Mouse (Mus musculus): Measurements from ENCODE around the gene Akap13. TPM values are rescaled to one million over a fixed set of nuclear protein-coding genes. Genes with fewer than 3 reads are reported as not detected.

Akap13 gene
- total RNA-seq, 2 experiments from 2014 or later: 53.2 to 75.9 TPM

DNA sequence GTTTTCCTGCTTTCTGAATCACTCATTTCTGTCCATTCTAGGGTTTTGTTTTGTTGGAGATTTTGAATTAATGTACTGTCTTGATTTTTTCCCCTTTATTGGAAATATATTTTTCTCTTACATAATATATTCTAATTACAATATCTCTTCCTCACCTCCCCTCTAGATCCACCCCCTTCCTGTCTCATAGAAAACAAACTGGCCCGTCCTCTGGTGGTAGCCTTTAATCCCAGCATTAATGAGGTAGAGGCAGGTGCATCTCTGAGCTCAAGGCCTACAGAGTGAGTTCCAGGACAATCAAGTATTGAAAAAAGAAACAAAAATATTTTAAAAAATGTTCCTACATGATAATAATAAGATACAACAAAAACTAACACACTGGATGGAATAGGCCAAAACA lies 201.6 kb downstream of the Akap13 start:
- TF ChIP-seq CTCF (IDR thresholded peaks at IDR 0.05): no peak
- H3K4me3 ChIP-seq: no peak overlapping the region
- H3K27ac ChIP-seq: peak overlapping the region; percentile 80
- no peak for DNase-seq
- intact Hi-C loops (cut with DNase I): no loop called here

GRCm38 (mm10) chr7:75664455-75664854 lies 209.1 kb downstream of the Akap13 start:
- intact Hi-C loops (cut with DNase I): no loop called here
- TF ChIP-seq CTCF (IDR thresholded peaks at IDR 0.05): no peak
- Histone ChIP-seq H3K4me3 (no peak overlapping the region), H3K27ac (no peak overlapping the region)
- DNase-seq: no peak

GRCm38 (mm10) chr7:75666982-75667381 lies 211.6 kb downstream of the Akap13 start:
- TF ChIP-seq CTCF (IDR thresholded peaks at IDR 0.05): no peak
- DNase-seq: no peak
- Histone ChIP-seq H3K4me3 (no peak overlapping the region), H3K27ac (peak overlapping the region; percentile 76)
- intact Hi-C loops (cut with DNase I): no loop called here

DNA sequence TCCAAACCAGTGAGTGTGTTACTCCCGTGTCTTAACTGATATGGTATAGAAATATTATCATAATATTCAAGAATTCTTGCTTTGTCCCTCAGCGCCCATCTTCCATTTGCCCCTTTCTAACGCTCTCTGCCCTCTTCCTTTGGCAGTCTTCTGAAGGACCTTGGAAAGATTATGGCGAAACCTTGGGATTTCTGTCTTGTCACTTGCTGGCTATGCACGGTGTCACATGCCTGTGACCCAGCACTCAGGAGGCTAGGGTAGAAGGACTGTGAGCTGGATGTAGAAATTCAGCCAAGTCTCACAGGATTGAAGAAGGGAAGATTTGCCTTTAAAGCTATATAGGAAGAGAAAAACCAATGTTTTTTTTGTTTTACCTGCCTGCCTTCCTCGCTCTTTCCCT lies 212.2 kb downstream of the Akap13 start:
- no peak for DNase-seq
- Histone ChIP-seq H3K27ac (peak overlapping the region; percentile 76), H3K4me3 (no peak overlapping the region)
- intact Hi-C loops (cut with DNase I): no loop called here
- TF ChIP-seq CTCF (IDR thresholded peaks at IDR 0.05): no peak

DNA sequence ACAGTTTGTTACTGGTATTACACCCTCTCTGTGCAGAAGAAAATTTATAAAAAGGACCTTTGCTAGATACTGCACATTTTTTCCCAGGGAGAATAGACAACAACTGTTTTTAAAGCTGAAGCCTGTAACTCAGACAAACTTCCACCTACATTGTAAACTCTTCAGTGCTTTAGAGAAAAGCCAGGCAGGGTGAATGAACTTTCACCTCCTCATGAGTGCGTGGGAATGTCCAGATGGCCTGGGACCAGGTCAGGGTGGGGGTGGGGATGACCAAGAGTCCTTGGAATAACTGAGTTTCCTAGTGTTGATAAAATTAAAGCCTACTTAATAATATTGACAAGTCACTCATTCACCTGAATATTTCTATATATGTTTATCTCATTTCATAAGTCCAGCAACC lies 213.1 kb downstream of the Akap13 start:
- Histone ChIP-seq H3K4me3 (no peak overlapping the region), H3K27ac (peak overlapping the region; percentile 76)
- no peak for DNase-seq
- no peak for TF ChIP-seq CTCF (IDR thresholded peaks at IDR 0.05)
- intact Hi-C loops (cut with DNase I): no loop called here

- no peak for TF ChIP-seq CTCF (IDR thresholded peaks at IDR 0.05)
- no peak for DNase-seq
- Histone ChIP-seq H3K4me3 (peak overlapping the region; percentile 43), H3K27ac (peak overlapping the region; percentile 76)
- intact Hi-C loops (cut with DNase I): no loop called here
These were observed 214.1 kb downstream of the Akap13 start for GRCm38 (mm10) chr7:75669416-75669815.

GRCm38 (mm10) chr7:75679631-75680030 lies 224.3 kb downstream of the Akap13 start:
- Histone ChIP-seq H3K4me3 (no peak overlapping the region), H3K27ac (no peak overlapping the region)
- no peak for TF ChIP-seq CTCF (IDR thresholded peaks at IDR 0.05)
- intact Hi-C loops (cut with DNase I): loop anchor here (5.0 kb wide), 2 partner anchors 32 to 112 kb away; no protein-coding TSS in a partner anchor
- DNase-seq: no peak

DNA sequence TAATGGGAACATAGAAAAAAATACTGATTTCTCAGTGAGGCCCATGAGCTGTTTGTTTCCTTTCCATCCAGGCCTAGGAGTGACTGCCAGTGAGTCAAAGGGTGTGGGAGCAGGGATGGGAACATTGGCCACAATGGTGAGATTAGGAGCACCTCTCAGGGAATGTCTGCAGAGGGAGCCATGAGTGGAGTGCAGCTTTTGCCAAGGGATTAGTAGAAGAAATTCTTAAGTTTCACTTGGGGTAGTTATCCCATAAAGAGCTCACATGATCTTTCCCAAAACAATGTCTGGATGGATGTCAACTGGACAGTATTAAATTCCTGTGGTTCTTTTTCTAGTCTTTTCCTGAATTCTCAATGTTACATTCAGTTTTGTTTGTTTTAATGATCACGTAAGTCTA lies 227.6 kb downstream of the Akap13 start:
- peak; percentile 45 for DNase-seq
- Histone ChIP-seq H3K27ac (peak overlapping the region; percentile 50), H3K4me3 (no peak overlapping the region)
- no peak; the same call in 1 of the 2 replicates for TF ChIP-seq CTCF (IDR thresholded peaks at IDR 0.05)
- intact Hi-C loops (cut with DNase I): loop anchor here (5.0 kb wide), 2 partner anchors 36 to 116 kb away; no protein-coding TSS in a partner anchor

DNA sequence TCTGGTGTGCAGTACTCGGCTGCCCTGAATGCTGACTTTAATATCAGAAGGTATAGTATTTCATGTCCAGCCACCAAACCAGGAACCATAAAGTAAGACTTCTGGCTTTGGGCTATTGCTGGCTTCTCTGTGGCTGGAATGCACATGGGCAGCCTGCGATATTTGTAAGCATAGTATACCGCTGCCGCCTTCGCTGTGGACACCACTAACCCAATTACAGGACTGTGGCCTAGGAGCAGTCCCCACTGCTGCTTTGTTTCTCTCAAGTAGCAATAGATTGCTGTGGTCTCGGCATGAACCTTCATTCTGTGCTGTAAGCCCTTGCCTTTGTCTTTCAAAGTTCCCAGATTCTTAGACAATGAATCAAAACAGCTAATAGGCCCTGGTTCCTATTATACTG lies 228.1 kb downstream of the Akap13 start:
- Histone ChIP-seq H3K27ac (peak overlapping the region; percentile 50), H3K4me3 (no peak overlapping the region)
- no peak for TF ChIP-seq CTCF (IDR thresholded peaks at IDR 0.05)
- intact Hi-C loops (cut with DNase I): loop anchor here (5.0 kb wide), 2 partner anchors 36 to 116 kb away; no protein-coding TSS in a partner anchor
- peak; percentile 37 for DNase-seq

GRCm38 (mm10) chr7:75684976-75685375 lies 229.6 kb downstream of the Akap13 start:
- Histone ChIP-seq H3K27ac (peak overlapping the region; percentile 50; the same call in 1 of the 2 replicates), H3K4me3 (no peak overlapping the region)
- intact Hi-C loops (cut with DNase I): loop anchor here (5.0 kb wide), 2 partner anchors 38 to 118 kb away; no protein-coding TSS in a partner anchor
- no peak for TF ChIP-seq CTCF (IDR thresholded peaks at IDR 0.05)
- DNase-seq: no peak

DNA sequence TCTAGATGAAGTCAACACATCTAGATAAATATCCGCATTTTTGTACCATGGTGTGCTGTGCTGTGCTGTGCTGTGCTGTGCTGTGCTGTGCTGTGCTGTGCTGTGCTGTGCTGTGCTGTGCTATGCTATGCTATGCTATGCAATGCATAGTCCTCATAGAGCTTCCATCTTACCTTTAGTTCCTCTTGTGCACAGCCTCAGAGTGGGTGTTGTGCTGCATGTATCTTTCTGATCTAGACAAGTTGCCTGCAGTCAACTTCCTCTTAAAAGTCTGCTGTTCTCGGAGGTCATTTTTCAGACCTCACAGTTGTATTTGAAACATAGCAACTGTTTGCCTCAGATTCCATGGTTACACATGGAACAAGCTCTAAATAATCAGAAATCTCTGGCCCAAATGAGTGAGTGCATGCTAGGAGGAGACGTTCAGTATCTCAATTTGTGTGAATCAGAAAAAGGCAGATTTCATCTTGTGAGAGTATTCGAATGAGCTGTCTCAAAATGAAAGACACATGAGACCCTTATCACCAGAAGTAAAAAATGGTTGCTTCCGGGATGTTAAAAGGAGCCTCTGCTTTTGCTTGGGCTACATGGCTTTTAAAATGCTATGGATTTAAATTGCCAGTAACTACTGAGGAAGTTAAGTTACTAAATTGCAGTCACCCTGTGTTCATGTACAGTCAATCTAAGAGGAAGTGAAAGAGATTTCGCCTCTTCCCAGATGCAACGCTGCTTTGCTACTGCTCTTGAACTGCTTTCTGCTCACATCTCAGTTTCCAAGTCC lies 230.9 kb downstream of the Akap13 start:
- intact Hi-C loops (cut with DNase I): no loop called here
- H3K27ac ChIP-seq: peak overlapping the region; percentile 29; the same call in 1 of the 2 replicates
- TF ChIP-seq CTCF (IDR thresholded peaks at IDR 0.05): no peak
- no peak overlapping the region for H3K4me3 ChIP-seq
- no peak for DNase-seq

- DNase-seq: no peak
- TF ChIP-seq CTCF (IDR thresholded peaks at IDR 0.05): no peak
- peak overlapping the region; percentile 29; the same call in 1 of the 2 replicates for H3K27ac ChIP-seq
- intact Hi-C loops (cut with DNase I): no loop called here
- H3K4me3 ChIP-seq: no peak overlapping the region
These were observed 231.5 kb downstream of the Akap13 start for GRCm38 (mm10) chr7:75686827-75687164.

DNA sequence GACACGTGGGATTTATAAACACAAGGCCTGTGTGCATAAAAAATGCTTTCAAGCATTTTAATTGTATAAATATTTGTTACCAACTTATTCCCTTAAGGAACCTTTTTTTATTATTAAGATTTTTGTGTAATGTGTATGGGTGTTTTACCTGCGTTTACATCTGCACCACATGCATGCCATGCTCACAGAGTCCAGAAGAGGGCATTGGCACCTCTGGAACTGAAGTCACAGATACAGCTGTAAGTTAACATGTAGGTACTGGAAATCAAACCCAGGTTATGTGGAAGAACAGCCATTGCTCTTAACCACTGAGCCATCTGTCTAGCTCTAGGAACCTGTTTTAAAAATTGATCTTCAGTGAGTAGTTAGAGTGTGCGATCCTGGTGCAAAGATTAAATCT lies 232.8 kb downstream of the Akap13 start:
- no peak overlapping the region for H3K27ac ChIP-seq
- intact Hi-C loops (cut with DNase I): no loop called here
- no peak for DNase-seq
- H3K4me3 ChIP-seq: no peak overlapping the region
- peak; percentile 42 for TF ChIP-seq CTCF (IDR thresholded peaks at IDR 0.05)

DNA sequence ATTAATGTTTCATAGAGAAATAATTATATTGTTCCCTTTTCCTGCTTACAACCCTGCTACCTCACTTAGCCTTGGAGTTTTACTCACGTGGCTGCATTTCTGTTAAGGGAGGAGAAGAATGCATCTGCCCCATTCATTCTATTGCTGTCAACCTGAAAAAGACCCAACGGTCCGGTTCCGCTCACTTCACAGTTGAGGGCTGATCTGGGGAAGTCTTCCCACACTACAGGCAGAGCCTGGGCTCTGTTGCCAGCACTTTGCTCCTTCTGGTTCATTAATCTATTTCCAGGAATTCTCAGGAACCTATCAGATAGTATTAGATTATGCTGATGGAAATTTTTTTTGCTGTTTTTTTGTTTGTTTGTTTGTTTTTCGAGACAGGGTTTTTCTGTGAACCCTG lies 239.4 kb downstream of the Akap13 start:
- DNase-seq: no peak
- TF ChIP-seq CTCF (IDR thresholded peaks at IDR 0.05): no peak
- Histone ChIP-seq H3K4me3 (no peak overlapping the region), H3K27ac (no peak overlapping the region)
- intact Hi-C loops (cut with DNase I): no loop called here

Measured in gastrocnemius, adult 2 months (tissue).